Mouse (Mus musculus) small intestine, adult 2 months (tissue): ENCODE measurements at regions not wholly inside any gene's neighbourhood (a gene's known extent, or its start where the extent isn't known, plus 50 kb on each side); places are given as distances from the start of the nearest gene placed in this dataset.

Experiments
- CTCF ChIP-seq: fragments of 200-500 bp; IDR thresholded peaks from 2 replicates; pipeline ENCODE4 v1.5.1; 2012; ENCODE audit warnings: low read depth, mild to moderate bottlenecking, control low read depth, inconsistent platforms, low read length, moderate library complexity, mixed read lengths; ENCODE audit not compliant: insufficient replicate concordance, insufficient read length; ENCODE audit errors: extremely low read depth
- POLR2A ChIP-seq: fragments of 200-500 bp; IDR thresholded peaks from 2 replicates; pipeline ENCODE4 v1.6.1; 2012; ENCODE audit warnings: low read depth, mild to moderate bottlenecking, control low read depth, inconsistent platforms, low read length, moderate library complexity

DNA sequence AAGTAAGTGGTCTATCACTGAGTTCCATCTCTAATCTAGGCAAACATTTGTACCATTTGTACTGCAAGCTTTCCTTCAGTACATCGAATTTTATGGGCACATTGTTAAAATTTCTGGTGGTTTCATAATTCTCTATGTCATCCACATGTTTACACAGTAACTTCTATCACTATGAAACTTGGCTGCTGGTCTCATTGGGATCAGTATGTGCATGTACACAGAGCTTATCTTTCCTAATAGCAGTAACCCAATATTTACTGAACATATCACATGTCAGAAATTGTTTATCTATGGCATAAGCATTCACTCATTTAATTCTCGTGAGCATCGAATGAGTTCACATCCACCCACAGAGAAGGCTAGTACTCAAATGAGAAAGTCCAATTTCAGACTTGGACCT lies 1042.3 kb downstream of the Car8 start:
- no peak for TF ChIP-seq CTCF
- TF ChIP-seq POLR2A = no peak
